Comparison of ENCODE assay signal across 8 mouse cellular contexts in genomic region chr3:145575743-145576481, GRCm38 (mm10). TPM values are rescaled to one million over a fixed set of nuclear protein-coding genes. Genes with fewer than 3 reads are reported as not detected.
DNase-seq lines count a peak whose midpoint lies in the region; ATAC-seq lines count a peak whose summit lies in the region.

Znhit6 (plus strand) TSS chr3:145576205.

- peak; percentile 98 for DNase-seq in R1 (ENCODE audit: low read depth, low spot score)
- DNase-seq in cerebellum, postnatal 25 days, result peak; percentile 95 to 96
- DNase-seq in frontal cortex, postnatal 25 days (ENCODE audit: low spot score in 2 of 2), result peak; percentile 90 to 96
- DNase-seq in hindbrain, embryonic 14.5 days (ENCODE audit: low spot score), result peak; percentile 93
- peak; percentile 92 for DNase-seq in layer of hippocampus, postnatal 36 days
- DNase-seq in lung, postnatal 36 days, result peak; percentile 97
- DNase-seq in retina, postnatal 1 day, result peak; percentile 96
- peak; percentile 88 to 91 for DNase-seq in urinary bladder, adult 18-20 months (ENCODE audit: low spot score in 2 of 2)

- H3K4me2 ChIP-seq in hindbrain, embryonic 14.5 days (replicated peaks), result peak within 1 kb of the TSS; percentile 91

- peaks cover 14% of the 10 kb centered on the region for H3K4me1 ChIP-seq in hindbrain, embryonic 14.5 days (replicated peaks; ENCODE audit: control insufficient read depth, insufficient read depth, low read length)

- ATAC-seq in hindbrain, embryonic 14.5 days (ENCODE audit: low FRiP score), result peak; percentile 94

- H3K36me3 ChIP-seq in hindbrain, embryonic 14.5 days (replicated peaks; ENCODE audit: control insufficient read depth, insufficient read depth), result peaks cover 22% of the 10 kb centered on the region

- peak within 1 kb of the TSS; percentile 60 for H3K9ac ChIP-seq in hindbrain, embryonic 14.5 days

- peak within 1 kb of the TSS; percentile 60 for H3K4me3 ChIP-seq in hindbrain, embryonic 14.5 days (replicated peaks; ENCODE audit: low read length)

- peak within 1 kb of the TSS; percentile 22 for H3K27ac ChIP-seq in hindbrain, embryonic 14.5 days

- WGBS in hindbrain, embryonic 14.5 days, result 6% methylated on average over 37 of the region's 37 CpGs

- no peaks in the 10 kb centered on the region for H3K9me3 ChIP-seq in hindbrain, embryonic 14.5 days (ENCODE audit: control insufficient read depth, low read length)

- no peaks in the 10 kb centered on the region for H3K27me3 ChIP-seq in hindbrain, embryonic 14.5 days (ENCODE audit: control insufficient read depth, insufficient read depth, low read length)

RNA-seq across cellular contexts. Expression of gene Znhit6, which starts in this region (rescaled TPM):
- polyA plus RNA-seq in hindbrain, embryonic 14.5 days (2014; fragmentation: Nextera tagmentation; extraction: Ambion mirVana), result 25.7 and 26.2 TPM in 2 replicates
- 10 to 100 TPM; 13.7 to 17.7 TPM for total RNA-seq in layer of hippocampus, postnatal 36 days (2021)

Comparison
In these comparisons a context has a peak if more than half of its experiments do, and no peak if none do; other contexts are left out.
1. Peak in every context shown above with its lines: DNase-seq, ATAC-seq, H3K4me3 ChIP-seq and H3K27ac ChIP-seq.